Mouse (Mus musculus): ENCODE data around the gene Dnah7b.
"Not testable (repeated sequence)": the region's sequence is repeated elsewhere in the genome, so short reads cannot be mapped to it uniquely, and the experiment has no call there.

Gene Dnah7b

GRCm38 (mm10) chr1:46294451-46294850, 228.3 kb downstream of the Dnah7b start:
- DNase-seq (ENCODE audit: low spot score in 2 of 2), result not testable (repeated sequence)

GRCm38 (mm10) chr1:46325942-46326341, 259.8 kb downstream of the Dnah7b start:
- DNase-seq (ENCODE audit: low spot score in 2 of 2), result not testable (repeated sequence)

- not testable (repeated sequence) for DNase-seq (ENCODE audit: low spot score in 2 of 2)
These were observed 279.2 kb downstream of the Dnah7b start for GRCm38 (mm10) chr1:46345301-46345700.

GRCm38 (mm10) chr1:46380641-46381040, 314.5 kb downstream of the Dnah7b start:
- not testable (repeated sequence) for DNase-seq (ENCODE audit: low spot score in 2 of 2)

GRCm38 (mm10) chr1:46394681-46395297, 328.7 kb downstream of the Dnah7b start:
- not testable (repeated sequence) for DNase-seq (ENCODE audit: low spot score in 2 of 2)

- DNase-seq (ENCODE audit: low spot score in 2 of 2), result no peak
These were observed 342.4 kb downstream of the Dnah7b start for GRCm38 (mm10) chr1:46408324-46409115.

GRCm38 (mm10) chr1:46414798-46415197, 348.7 kb downstream of the Dnah7b start:
- not testable (repeated sequence) for DNase-seq (ENCODE audit: low spot score in 2 of 2)

GRCm38 (mm10) chr1:46416946-46417345, 350.8 kb downstream of the Dnah7b start:
- not testable (repeated sequence) for DNase-seq (ENCODE audit: low spot score in 2 of 2)

- DNase-seq (ENCODE audit: low spot score in 2 of 2), result not testable (repeated sequence)
These were observed 352.9 kb downstream of the Dnah7b start for GRCm38 (mm10) chr1:46418966-46419365.
